Mouse (Mus musculus): ENCODE results near the gene Pias3.

- no peak for TF ChIP-seq CTCF (IDR thresholded peaks at IDR 0.05; ENCODE audit: low read depth, low read length)
- no peak for TF ChIP-seq TAL1 (conservative IDR thresholded peaks at IDR 0.05; ENCODE audit: low read depth, low read length)
- no peak for TF ChIP-seq GATA2 (IDR thresholded peaks at IDR 0.05; ENCODE audit: borderline replicate concordance, low read depth, low read length)
Measured at GRCm38 (mm10) chr3:96727828-96728633, 31.8 kb downstream of the Pias3 start.

Data from G1E (cell line).